Mouse (Mus musculus): ENCODE data around the gene Fzd4. TPM values are rescaled to one million over a fixed set of nuclear protein-coding genes. Genes with fewer than 3 reads are reported as not detected.

The Fzd4 gene
- total RNA-seq, 2 experiments from 2014 or later, result 0.54 to 0.79 TPM

Other genes with a start within 250 kb of the Fzd4 start
- 25.2 and 28.9 TPM in 2 replicates for gene Tmem135, start 133 bp upstream of the Fzd4 start, total RNA-seq (2015)
- gene Tmem135, start 133 bp upstream of the Fzd4 start, total RNA-seq (2017), result 20.2 and 22.0 TPM in 2 replicates
- gene Prss23, start 122.8 kb downstream of the Fzd4 start, total RNA-seq (2015), result not detected in 2 replicates
- not detected in 2 replicates for gene Prss23, start 122.8 kb downstream of the Fzd4 start, total RNA-seq (2017)
- gene Me3, start 228.0 kb downstream of the Fzd4 start, total RNA-seq (2015), result not detected in 2 replicates
- gene Me3, start 228.0 kb downstream of the Fzd4 start, total RNA-seq (2017), result not detected in 2 replicates

All from megakaryocyte progenitor cell, adult 5-6 weeks (primary cell).